Mouse (Mus musculus) heart, postnatal 0 days (tissue): ENCODE data around the gene Ccl22. TPM values are rescaled to one million over a fixed set of nuclear protein-coding genes. Genes with fewer than 3 reads are reported as not detected.

Source experiments
- ATAC-seq: fragments of 200-750 bp; cut with Nextera tagmentation; 2 replicates; pipeline ENCODE4 v1.8.0; 2017; ENCODE audit warnings: low read depth, moderate number of reproducible peaks, moderate library complexity; ENCODE audit not compliant: insufficient read depth
- DNase-seq: peaks from one replicate; pipeline ENCODE4 v3.0.0-alpha.2; 2016; ENCODE audit warnings: low spot score
- H3K27ac ChIP-seq: fragments of 300-500 bp; sonication (generic); 2 replicates; pipeline ENCODE4 v1.5.1; 2014; ENCODE audit warnings: low read depth, mild to moderate bottlenecking
- H3K27me3 ChIP-seq: fragments of 300-500 bp; sonication (generic); 2 replicates; pipeline ENCODE4 v1.6.1; 2014; ENCODE audit warnings: low read length, mixed read lengths; ENCODE audit not compliant: control insufficient read depth, insufficient read depth
- H3K36me3 ChIP-seq: fragments of 300-500 bp; sonication (generic); replicated peaks from 2 replicates; pipeline ENCODE4 v1.6.1; 2014; ENCODE audit warnings: low read length, mixed read lengths; ENCODE audit not compliant: control insufficient read depth, insufficient read depth
- H3K4me1 ChIP-seq: fragments of 300-500 bp; sonication (generic); 2 replicates; pipeline ENCODE4 v1.6.1; 2014; ENCODE audit warnings: antibody characterized with exemption; ENCODE audit not compliant: control insufficient read depth, insufficient read depth
- H3K4me2 ChIP-seq: fragments of 300-500 bp; sonication (generic); 2 replicates; pipeline ENCODE4 v1.6.1; 2014; ENCODE audit warnings: low read depth, mild to moderate bottlenecking, low read length, moderate library complexity
- H3K4me3 ChIP-seq: fragments of 300-500 bp; sonication (generic); 2 replicates; pipeline ENCODE4 v1.5.1; 2014; ENCODE audit warnings: low read depth, low read length
- H3K9ac ChIP-seq: fragments of 300-500 bp; sonication (generic); replicated peaks from 2 replicates; pipeline ENCODE4 v1.6.1; 2014; ENCODE audit warnings: low read depth, low read length, mixed read lengths
- H3K9me3 ChIP-seq: fragments of 300-500 bp; sonication (generic); replicated peaks from 2 replicates; pipeline ENCODE4 v1.6.1; 2016; ENCODE audit warnings: low read length; ENCODE audit not compliant: control insufficient read depth
- CTCF ChIP-seq: IDR thresholded peaks from 2 replicates; pipeline ENCODE4 v1.5.1; 2016; ENCODE audit warnings: antibody characterized with exemption, control low read depth, low read depth
- EP300 ChIP-seq: IDR thresholded peaks from 2 replicates; pipeline ENCODE4 v1.6.1; 2016; ENCODE audit warnings: antibody characterized with exemption, low read depth
- WGBS: fragments of 180-500 bp; shearing (Covaris S2); extraction: QIAGEN DNeasy Blood & Tissue Kit; methylation state at CpG from one replicate; pipeline ENCODE4 v1.1.7; 2014; 5-methylcytosine and 5-hydroxymethylcytosine counted together
- polyA plus RNA-seq: library from polyadenylated mRNA; unstranded; fragments of >200 nt; fragmentation: Nextera tagmentation; extraction: Ambion mirVana; gene quantifications from 2 replicates; pipeline ENCODE4 v1.2.1, GENCODE M21; 2015
- total RNA-seq: library from RNA; depleted of rRNA; stranded (reverse); fragments of >200 nt; gene quantifications from 2 replicates; pipeline ENCODE4 v1.2.3, GENCODE M21; 2014; ENCODE audit warnings: low replicate concordance

Ccl22 gene
- total and polyA plus RNA-seq, 2 experiments from 2014 or later = not detected

- Histone ChIP-seq H3K4me1 (0 out of 2 replicates have a peak, but pooled peaks cover 3% of the 10 kb centered on the region), H3K27ac (no peak overlapping the region), H3K4me3 (no peak overlapping the region), H3K9ac (no peak overlapping the region), H3K27me3 (peaks cover 25% of the 10 kb centered on the region), H3K9me3 (no peaks in the 10 kb centered on the region), H3K36me3 (no peaks in the 10 kb centered on the region), H3K4me2 (no peak overlapping the region)
- TF ChIP-seq EP300 (no peak), CTCF (no peak)
- DNase-seq (no peak), ATAC-seq (no peak)
- 73% methylated on average over 4 of the region's 4 CpGs for WGBS
Observed at GRCm38 (mm10) chr8:94700421-94700935, 44.9 kb upstream of the Ccl22 start.

- Histone ChIP-seq H3K27me3 (peaks cover 8% of the 10 kb centered on the region), H3K4me2 (no peak overlapping the region), H3K36me3 (no peaks in the 10 kb centered on the region), H3K4me1 (peaks cover 7% of the 10 kb centered on the region; the same call in 1 of the 2 replicates), H3K9me3 (no peaks in the 10 kb centered on the region), H3K4me3 (no peak overlapping the region), H3K27ac (no peak overlapping the region), H3K9ac (no peak overlapping the region)
- no peak for DNase-seq
- ATAC-seq = no peak
- WGBS = 60% methylated on average over 3 of the region's 3 CpGs
- no peak for TF ChIP-seq EP300
Observed at GRCm38 (mm10) chr8:94702156-94702555, 43.2 kb upstream of the Ccl22 start.

- TF ChIP-seq EP300 (no peak), CTCF (peak; percentile 81)
- Histone ChIP-seq H3K27ac (peak overlapping the region; percentile 47), H3K27me3 (0 out of 2 replicates have a peak, but pooled peaks cover under 1% of the 10 kb centered on the region), H3K4me2 (peak overlapping the region; percentile 60), H3K4me3 (peak overlapping the region; percentile 49), H3K9ac (0 out of 2 replicates have a peak overlapping the region, but pooled peaks have one; percentile 1), H3K4me1 (peaks cover 7% of the 10 kb centered on the region; the same call in 1 of the 2 replicates), H3K9me3 (no peaks in the 10 kb centered on the region), H3K36me3 (no peaks in the 10 kb centered on the region)
- peak; percentile 74 for DNase-seq
- peak; percentile 64 for ATAC-seq
- WGBS = under 1% methylated on average over 35 of the region's 35 CpGs
Observed at GRCm38 (mm10) chr8:94702844-94703813, 42.3 kb upstream of the Ccl22 start.

- peak overlapping the region; percentile 35; the same call in 1 of the 2 replicates for H3K9ac ChIP-seq
- H3K4me3 ChIP-seq = peak overlapping the region; percentile 49
- peak; percentile 97 for DNase-seq
- H3K27ac ChIP-seq = no peak overlapping the region
- TF ChIP-seq EP300 (no peak), CTCF (peak; percentile 90)
- WGBS = under 1% methylated on average over 35 of the region's 35 CpGs
- H3K9me3 ChIP-seq = no peaks in the 10 kb centered on the region
- peaks cover 7% of the 10 kb centered on the region; the same call in 1 of the 2 replicates for H3K4me1 ChIP-seq
- H3K27me3 ChIP-seq = no peaks in the 10 kb centered on the region
- no peaks in the 10 kb centered on the region for H3K36me3 ChIP-seq
- ATAC-seq = peak; percentile 88
- peak overlapping the region; percentile 71 for H3K4me2 ChIP-seq
Observed at GRCm38 (mm10) chr8:94703972-94704668, 41.3 kb upstream of the Ccl22 start.

GRCm38 (mm10) chr8:94704669-94704984 is 40.8 kb upstream of the Ccl22 start:
- Histone ChIP-seq H3K4me3 (peak overlapping the region; percentile 43), H3K9ac (peak overlapping the region; percentile 35; the same call in 1 of the 2 replicates), H3K9me3 (no peaks in the 10 kb centered on the region), H3K4me2 (peak overlapping the region; percentile 71), H3K36me3 (no peaks in the 10 kb centered on the region), H3K27me3 (no peaks in the 10 kb centered on the region), H3K27ac (no peak overlapping the region), H3K4me1 (peaks cover 7% of the 10 kb centered on the region; the same call in 1 of the 2 replicates)
- TF ChIP-seq EP300 (no peak), CTCF (no peak)
- 16% methylated on average over 9 of the region's 9 CpGs for WGBS
- no peak for ATAC-seq
- DNase-seq = no peak
